In genomic region chr6:136614156-136614555, GRCm38 (mm10) we compare ENCODE assay signal across 16 mouse cellular contexts. TPM values are rescaled to one million over a fixed set of nuclear protein-coding genes. Genes with fewer than 3 reads are reported as not detected.
DNase-seq lines count a peak whose midpoint lies in the region; ATAC-seq lines count a peak whose summit lies in the region.
"Had no signal": no experiment of that assay in that cellular context is flagged by ENCODE, and none has a peak within 500 bp of the region (broad histone marks: within the 10 kb centered on the region; RNA-seq: fewer than 3 reads in every experiment).

No protein-coding gene starts in this region.

- peak; percentile 56 for DNase-seq in left cerebral cortex, postnatal 4 days
- DNase-seq in left cerebral cortex, postnatal 14 days (ENCODE audit: low spot score in 2 of 2), result no peak
- DNase-seq in cerebellum, adult 11 months, result peak; percentile 79
- peak; percentile 91 for DNase-seq in cerebellum, adult 9-11 months
- peak; percentile 13 for DNase-seq in mesoderm, embryonic 11.5 days (ENCODE audit: low read depth, low spot score)
- DNase-seq in gastrocnemius, postnatal 10 days, result no peak
- DNase-seq: adrenal gland, postnatal 36 days; B cell, adult 2 months; heart, postnatal 4 days; liver, embryonic 13.5 days; lung, embryonic 14.5 days; lung, postnatal 4 days; right cerebral cortex, postnatal 4 days; thymus, adult 2 months had no signal

- ATAC-seq in frontal cortex, adult (ENCODE audit: low TSS enrichment), result no peak
- ATAC-seq: intestine, embryonic 16.5 days had no signal

- intact Hi-C loops in left cerebral cortex, postnatal 4 days (cut with DNase I), result no loop called here
- intact Hi-C loops in left cerebral cortex, postnatal 14 days (cut with DNase I), result loop anchor here (10.0 kb wide), 1 partner anchor 189 kb away; no protein-coding TSS in a partner anchor

RNA-seq across cellular contexts. Expression of gene Plbd1, which starts 47.6 kb away (rescaled TPM):
- total RNA-seq in left cerebral cortex, postnatal 4 days (2021), result under 1 TPM; 0.16 to 0.24 TPM
- under 1 TPM; 0.33 to 0.47 TPM for total RNA-seq in left cerebral cortex, postnatal 14 days (2021)
- total RNA-seq in gastrocnemius, postnatal 10 days (2021), result 10 to 100 TPM; 15.4 to 16.4 TPM

Comparison
In these comparisons a context has a peak if more than half of its experiments do, and no peak if none do; other contexts are left out.
1. DNase-seq: peak in left cerebral cortex, postnatal 4 days (single experiment), cerebellum, adult 11 months (single experiment), cerebellum, adult 9-11 months (single experiment) and mesoderm, embryonic 11.5 days (single experiment); none in left cerebral cortex, postnatal 14 days (0 of 2) and gastrocnemius, postnatal 10 days (single experiment).
2. RNA of gene Plbd1, which starts 47.6 kb away (total RNA-seq): 15.4 to 16.4 TPM in gastrocnemius, postnatal 10 days; 0.33 to 0.47 TPM in left cerebral cortex, postnatal 14 days and 0.16 to 0.24 TPM in left cerebral cortex, postnatal 4 days; every median in the first group is over 10 times any median in the second.